Mouse (Mus musculus): Measurements from ENCODE around the gene Alb. TPM values are rescaled to one million over a fixed set of nuclear protein-coding genes. Genes with fewer than 3 reads are reported as not detected.
A peak's percentile ranks its signal among the peaks of the same experiment; 100 is the strongest.

Gene Alb
- polyA plus RNA-seq, 1 experiment from 2014 or later: 16,843 TPM

DNA sequence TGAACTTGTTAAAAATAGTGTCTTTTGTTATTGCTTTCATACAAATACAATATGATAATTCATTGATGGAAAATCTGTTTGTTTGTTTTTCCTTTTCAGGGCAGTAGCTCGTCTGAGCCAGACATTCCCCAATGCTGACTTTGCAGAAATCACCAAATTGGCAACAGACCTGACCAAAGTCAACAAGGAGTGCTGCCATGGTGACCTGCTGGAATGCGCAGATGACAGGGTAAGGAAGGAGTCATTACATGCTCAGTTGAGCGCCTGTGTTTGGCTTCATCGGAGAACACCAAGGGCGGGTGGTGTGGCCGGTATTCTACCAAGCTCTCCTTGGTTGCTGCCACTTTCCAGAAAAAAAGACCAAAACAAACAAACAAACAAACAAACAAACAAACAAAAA lies 6.5 kb downstream of the Alb start:
- H3K4me3 ChIP-seq (ENCODE audit: low read depth, low read length): no peak overlapping the region
- DNase-seq (peak; percentile 41), ATAC-seq (peak; percentile 30)
- no peak overlapping the region for H3K4me2 ChIP-seq (ENCODE audit: low read depth, low read length)
- WGBS (ENCODE audit: insufficient replicate concordance): 58% methylated on average over 6 of the region's 6 CpGs
- no peak overlapping the region for H3K9ac ChIP-seq (replicated peaks)
- no peaks in the 10 kb centered on the region for H3K27me3 ChIP-seq (ENCODE audit: insufficient read depth, low read length)
- H3K36me3 ChIP-seq (replicated peaks; ENCODE audit: insufficient read depth, low read length): peaks cover 3% of the 10 kb centered on the region; the same call in 1 of the 2 replicates
- H3K27ac ChIP-seq (ENCODE audit: low read depth): no peak overlapping the region
- TF ChIP-seq EP300 (IDR thresholded peaks at IDR 0.05; ENCODE audit: low read depth) (no peak), CTCF (IDR thresholded peaks at IDR 0.05; ENCODE audit: low read depth) (no peak)
- no peaks in the 10 kb centered on the region for H3K9me3 ChIP-seq (ENCODE audit: low read length)
- H3K4me1 ChIP-seq (ENCODE audit: insufficient read depth): no peaks in the 10 kb centered on the region

DNA sequence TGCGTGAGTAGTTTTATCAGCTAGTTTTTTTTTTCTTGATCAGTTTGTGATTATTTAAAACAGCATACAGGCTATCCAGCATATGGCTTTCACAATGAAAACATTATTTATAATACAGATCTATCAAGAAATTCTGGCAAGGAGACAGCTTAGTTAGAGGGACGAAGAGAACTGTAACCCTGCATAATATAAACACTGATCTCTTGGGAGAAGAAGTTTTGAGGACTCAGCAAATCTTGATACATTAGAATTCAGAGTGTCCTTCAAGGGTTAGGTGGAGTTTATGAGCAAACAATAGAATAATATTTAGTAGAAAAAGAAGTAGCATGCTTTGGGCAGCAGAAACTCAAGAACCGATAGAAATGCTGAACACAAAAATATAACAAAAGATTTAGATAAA lies 10.1 kb downstream of the Alb start:
- Histone ChIP-seq H3K9ac (replicated peaks) (no peak overlapping the region), H3K4me3 (ENCODE audit: low read depth, low read length) (no peak overlapping the region), H3K4me2 (ENCODE audit: low read depth, low read length) (no peak overlapping the region), H3K9me3 (ENCODE audit: low read length) (no peaks in the 10 kb centered on the region), H3K27me3 (ENCODE audit: insufficient read depth, low read length) (no peaks in the 10 kb centered on the region), H3K27ac (ENCODE audit: low read depth) (no peak overlapping the region), H3K36me3 (replicated peaks; ENCODE audit: insufficient read depth, low read length) (peaks cover 5% of the 10 kb centered on the region; the same call in 1 of the 2 replicates), H3K4me1 (ENCODE audit: insufficient read depth) (no peaks in the 10 kb centered on the region)
- ATAC-seq (no peak), DNase-seq (no peak)
- no peak for TF ChIP-seq CTCF (IDR thresholded peaks at IDR 0.05; ENCODE audit: low read depth)
- TF ChIP-seq EP300 (IDR thresholded peaks at IDR 0.05; ENCODE audit: low read depth): no peak
- WGBS (ENCODE audit: insufficient replicate concordance): 63% methylated on average over 3 of the region's 3 CpGs

DNA sequence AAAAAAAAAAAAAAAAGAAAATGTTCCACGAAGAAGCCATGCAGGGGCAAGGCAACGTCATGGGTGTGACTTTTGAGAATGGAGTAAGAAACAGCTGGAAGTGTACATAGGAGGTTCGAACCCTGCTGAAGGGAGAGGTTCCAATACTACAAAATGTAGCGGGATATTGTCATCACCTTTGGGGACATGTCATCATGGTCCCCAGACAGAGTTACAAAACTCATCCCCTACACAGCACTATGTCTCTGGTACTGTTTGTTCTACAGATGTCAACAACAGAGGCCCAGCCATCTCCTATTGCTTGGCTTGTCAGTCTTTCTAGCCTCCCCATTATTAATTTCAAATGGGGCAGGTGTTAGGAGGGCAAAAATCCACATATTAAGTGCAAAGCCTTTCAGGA lies 13.2 kb downstream of the Alb start:
- Histone ChIP-seq H3K4me3 (ENCODE audit: low read depth, low read length) (no peak overlapping the region), H3K9ac (replicated peaks) (no peak overlapping the region), H3K9me3 (ENCODE audit: low read length) (no peaks in the 10 kb centered on the region), H3K4me2 (ENCODE audit: low read depth, low read length) (no peak overlapping the region), H3K27ac (ENCODE audit: low read depth) (peak overlapping the region; percentile 55; the same call in 1 of the 2 replicates), H3K36me3 (replicated peaks; ENCODE audit: insufficient read depth, low read length) (peaks cover 5% of the 10 kb centered on the region; the same call in 1 of the 2 replicates), H3K27me3 (ENCODE audit: insufficient read depth, low read length) (no peaks in the 10 kb centered on the region), H3K4me1 (ENCODE audit: insufficient read depth) (no peaks in the 10 kb centered on the region)
- ATAC-seq (peak; percentile 55), DNase-seq (no peak)
- WGBS (ENCODE audit: insufficient replicate concordance): 45% methylated on average over 4 of the region's 4 CpGs
- no peak for TF ChIP-seq CTCF (IDR thresholded peaks at IDR 0.05; ENCODE audit: low read depth)
- TF ChIP-seq EP300 (IDR thresholded peaks at IDR 0.05; ENCODE audit: low read depth): no peak

DNA sequence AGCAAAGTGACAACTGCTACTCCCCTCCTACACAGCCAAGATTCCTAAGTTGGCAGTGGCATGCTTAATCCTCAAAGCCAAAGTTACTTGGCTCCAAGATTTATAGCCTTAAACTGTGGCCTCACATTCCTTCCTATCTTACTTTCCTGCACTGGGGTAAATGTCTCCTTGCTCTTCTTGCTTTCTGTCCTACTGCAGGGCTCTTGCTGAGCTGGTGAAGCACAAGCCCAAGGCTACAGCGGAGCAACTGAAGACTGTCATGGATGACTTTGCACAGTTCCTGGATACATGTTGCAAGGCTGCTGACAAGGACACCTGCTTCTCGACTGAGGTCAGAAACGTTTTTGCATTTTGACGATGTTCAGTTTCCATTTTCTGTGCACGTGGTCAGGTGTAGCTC lies 13.7 kb downstream of the Alb start:
- H3K4me1 ChIP-seq (ENCODE audit: insufficient read depth): no peaks in the 10 kb centered on the region
- ATAC-seq (peak; percentile 16), DNase-seq (no peak)
- H3K27ac ChIP-seq (ENCODE audit: low read depth): peak overlapping the region; percentile 55; the same call in 1 of the 2 replicates
- H3K9ac ChIP-seq (replicated peaks): no peak overlapping the region
- TF ChIP-seq CTCF (IDR thresholded peaks at IDR 0.05; ENCODE audit: low read depth) (no peak), EP300 (IDR thresholded peaks at IDR 0.05; ENCODE audit: low read depth) (no peak)
- H3K4me2 ChIP-seq (ENCODE audit: low read depth, low read length): no peak overlapping the region
- H3K36me3 ChIP-seq (replicated peaks; ENCODE audit: insufficient read depth, low read length): 0 out of 2 replicates have a peak, but pooled peaks cover 3% of the 10 kb centered on the region
- 56% methylated on average over 5 of the region's 5 CpGs for WGBS (ENCODE audit: insufficient replicate concordance)
- no peak overlapping the region for H3K4me3 ChIP-seq (ENCODE audit: low read depth, low read length)
- no peaks in the 10 kb centered on the region for H3K27me3 ChIP-seq (ENCODE audit: insufficient read depth, low read length)
- no peaks in the 10 kb centered on the region for H3K9me3 ChIP-seq (ENCODE audit: low read length)

DNA sequence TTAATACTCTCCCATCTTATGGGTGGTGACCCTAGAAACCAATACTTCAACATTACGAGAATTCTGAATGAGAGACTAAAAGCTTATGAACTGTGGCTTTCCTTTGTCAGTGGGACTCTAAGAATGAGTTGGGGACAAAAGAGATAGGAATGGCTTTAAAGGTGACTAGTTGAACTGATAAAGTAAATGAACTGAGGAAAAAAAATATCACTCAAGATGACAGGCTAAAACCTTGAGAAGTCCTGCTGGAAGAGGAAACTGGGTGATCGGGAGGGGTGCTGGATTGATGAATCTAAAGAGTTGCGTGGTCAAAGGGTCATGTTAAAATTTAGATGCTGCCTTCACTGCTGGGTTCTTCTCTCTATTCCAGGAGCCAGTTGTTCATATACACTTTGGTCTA lies 16.0 kb downstream of the Alb start:
- H3K9ac ChIP-seq (replicated peaks): no peak overlapping the region
- H3K4me3 ChIP-seq (ENCODE audit: low read depth, low read length): no peak overlapping the region
- no peaks in the 10 kb centered on the region for H3K9me3 ChIP-seq (ENCODE audit: low read length)
- peak overlapping the region; percentile 19; the same call in 1 of the 2 replicates for H3K27ac ChIP-seq (ENCODE audit: low read depth)
- no peak overlapping the region for H3K4me2 ChIP-seq (ENCODE audit: low read depth, low read length)
- H3K36me3 ChIP-seq (replicated peaks; ENCODE audit: insufficient read depth, low read length): 0 out of 2 replicates have a peak, but pooled peaks cover 3% of the 10 kb centered on the region
- DNase-seq (no peak), ATAC-seq (peak; percentile 1; the same call in 1 of the 2 replicates)
- H3K27me3 ChIP-seq (ENCODE audit: insufficient read depth, low read length): no peaks in the 10 kb centered on the region
- peaks cover 4% of the 10 kb centered on the region; the same call in 1 of the 2 replicates for H3K4me1 ChIP-seq (ENCODE audit: insufficient read depth)
- TF ChIP-seq EP300 (IDR thresholded peaks at IDR 0.05; ENCODE audit: low read depth): no peak; the same call in 1 of the 2 replicates
- TF ChIP-seq CTCF (IDR thresholded peaks at IDR 0.05; ENCODE audit: low read depth): no peak
- 55% methylated on average over 3 of the region's 3 CpGs for WGBS (ENCODE audit: insufficient replicate concordance)

DNA sequence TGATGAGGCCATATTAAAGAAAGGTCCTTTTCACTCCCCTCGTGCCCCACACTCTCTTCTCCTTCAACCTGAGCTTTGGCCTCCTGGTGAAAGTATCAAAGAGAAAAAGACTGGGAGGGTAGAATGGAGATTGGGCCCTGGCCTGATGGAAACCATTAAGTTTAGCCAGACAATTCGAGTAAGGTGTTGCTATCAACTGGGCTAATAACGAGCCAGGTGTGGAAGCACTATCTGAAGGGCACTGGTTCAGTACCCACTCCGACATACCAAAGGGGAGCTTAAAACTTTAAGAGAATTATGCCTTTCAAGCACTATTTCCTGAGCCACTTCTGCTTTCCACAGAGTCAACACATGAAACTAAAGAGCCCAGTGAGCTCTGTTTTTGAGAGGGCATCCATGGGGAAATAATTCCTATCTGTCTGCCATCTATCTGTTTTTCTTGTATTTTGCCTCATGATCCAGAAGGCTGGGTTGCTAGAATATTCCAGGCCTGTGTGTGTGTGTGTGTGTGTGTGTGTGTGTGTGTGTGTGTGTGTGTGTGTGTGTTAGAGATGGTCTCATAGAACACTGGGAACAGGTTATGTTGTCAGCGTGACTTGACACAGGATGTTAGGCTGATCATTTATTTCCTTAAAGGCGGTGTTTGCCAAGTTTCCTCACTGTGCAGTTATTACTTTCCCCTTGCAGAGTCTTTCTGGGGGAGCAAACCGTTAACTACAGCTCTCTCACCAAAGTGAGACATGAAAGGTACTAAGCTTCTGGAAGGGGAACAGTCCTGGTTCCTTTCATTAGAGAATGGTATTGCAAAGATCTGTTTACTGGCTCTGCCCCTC lies 16.8 kb downstream of the Alb start:
- ATAC-seq: peak; percentile 20
- Histone ChIP-seq H3K4me2 (ENCODE audit: low read depth, low read length) (no peak overlapping the region), H3K9ac (replicated peaks) (no peak overlapping the region), H3K27me3 (ENCODE audit: insufficient read depth, low read length) (no peaks in the 10 kb centered on the region), H3K36me3 (replicated peaks; ENCODE audit: insufficient read depth, low read length) (no peaks in the 10 kb centered on the region), H3K4me1 (ENCODE audit: insufficient read depth) (peaks cover 4% of the 10 kb centered on the region; the same call in 1 of the 2 replicates), H3K9me3 (ENCODE audit: low read length) (no peaks in the 10 kb centered on the region), H3K4me3 (ENCODE audit: low read depth, low read length) (no peak overlapping the region), H3K27ac (ENCODE audit: low read depth) (peak overlapping the region; percentile 19; the same call in 1 of the 2 replicates)
- WGBS (ENCODE audit: insufficient replicate concordance): 25% methylated on average over 7 of the region's 7 CpGs
- no peak for TF ChIP-seq CTCF (IDR thresholded peaks at IDR 0.05; ENCODE audit: low read depth)
- TF ChIP-seq EP300 (IDR thresholded peaks at IDR 0.05; ENCODE audit: low read depth): no peak
- DNase-seq: no peak

All from liver, postnatal 0 days (tissue).